ENCODE assay signal across 12 mouse cellular contexts in the genomic region with DNA sequence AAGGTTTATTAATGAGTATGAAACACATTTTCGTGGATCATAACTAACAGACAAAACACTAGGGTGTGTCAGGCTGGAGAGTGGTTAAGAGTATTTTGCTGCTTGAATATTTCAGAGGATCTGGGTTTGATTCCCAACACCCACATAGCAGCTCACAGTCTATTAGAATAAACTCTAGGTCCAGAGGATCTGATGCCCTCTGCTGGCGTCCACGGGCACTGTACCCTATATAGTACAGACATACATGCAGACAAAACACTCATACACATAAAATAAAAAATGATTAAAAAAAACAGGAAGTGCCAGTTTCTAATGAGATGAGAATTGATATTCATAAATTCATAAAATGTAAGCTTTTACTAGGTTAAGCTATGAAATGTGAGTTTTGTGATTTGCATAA. TPM values are rescaled to one million over a fixed set of nuclear protein-coding genes. Genes with fewer than 3 reads are reported as not detected.
DNase-seq lines count a peak whose midpoint lies in the region; ATAC-seq and TF ChIP-seq lines count a peak whose summit lies in the region.
"Had no signal": no experiment of that assay in that cellular context is flagged by ENCODE, and none has a peak within 500 bp of the region (broad histone marks: within the 10 kb centered on the region; RNA-seq: fewer than 3 reads in every experiment).

No protein-coding gene starts in this region.

- intact Hi-C loops in left cerebral cortex, adult 2 months (cut with DNase I) = no loop called here
- intact Hi-C loops in left cerebral cortex, postnatal 14 days (cut with DNase I) = no loop called here

- peak; percentile 58; the same call in 1 of the 2 replicates for ATAC-seq in common myeloid progenitor, adult 5-6 weeks (replicated peaks; ENCODE audit: low read depth, poor library complexity, severe bottlenecking)

- TF ChIP-seq CTCF in left cerebral cortex, adult 2 months (IDR thresholded peaks at IDR 0.05) = peak; percentile 50

- no peak overlapping the region for H3K27ac ChIP-seq in left cerebral cortex, adult 2 months
- H3K27ac ChIP-seq: forebrain, embryonic 12.5 days; hindbrain, embryonic 15.5 days had no signal

- no peak overlapping the region for H3K4me3 ChIP-seq in left cerebral cortex, adult 2 months
- H3K4me3 ChIP-seq: forebrain, embryonic 12.5 days; hindbrain, embryonic 15.5 days had no signal

- DNase-seq in left cerebral cortex, adult 2 months (ENCODE audit: extremely low spot score in 1 of 2, low spot score in 2 of 2) = no peak
- DNase-seq in left cerebral cortex, postnatal 14 days (ENCODE audit: low spot score in 2 of 2) = no peak
- DNase-seq in 416B (ENCODE audit: low read depth) = peak; percentile 42
- DNase-seq in B cell, adult 2 months = peak; percentile 37 to 44
- DNase-seq in c-Kit-positive CD71-positive TER-119-positive erythroid progenitor cells, embryonic 14.5 days (ENCODE audit: low spot score) = no peak
- no peak for DNase-seq in urinary bladder, adult 18-20 months (ENCODE audit: low spot score in 2 of 2)
- DNase-seq: gastrocnemius, postnatal 10 days; lung, postnatal 14 days; spleen, adult 18-20 months had no signal

RNA-seq across cellular contexts. Expression of gene Jade1, which starts 56.7 kb away (rescaled TPM):
- 10 to 100 TPM; 40.5 to 44.7 TPM for total RNA-seq in left cerebral cortex, adult 2 months (2021)
- 10 to 100 TPM; 28.6 to 30.1 TPM for total RNA-seq in left cerebral cortex, postnatal 14 days (2021)
- total RNA-seq in common myeloid progenitor, adult 5-6 weeks (2017) = 34.5 and 39.4 TPM in 2 replicates

Comparison
In these comparisons a context has a peak if more than half of its experiments do, and no peak if none do; other contexts are left out.
1. DNase-seq: peak in 416B (single experiment) and B cell, adult 2 months (2 of 2); none in left cerebral cortex, adult 2 months (0 of 2), left cerebral cortex, postnatal 14 days (0 of 2), c-Kit-positive CD71-positive TER-119-positive erythroid progenitor cells, embryonic 14.5 days (single experiment) and urinary bladder, adult 18-20 months (0 of 2).